Mouse (Mus musculus) ES-E14 (cell line): Measurements from ENCODE around the gene B3galt1.

Experiments
- CHD2 ChIP-seq: IDR thresholded peaks from 2 replicates; pipeline ENCODE4 v1.6.1; 2014; ENCODE audit warnings: mild to moderate bottlenecking, low read depth, low read length, inconsistent platforms
- HCFC1 ChIP-seq: IDR thresholded peaks from 2 replicates; pipeline ENCODE4 v1.6.1; 2012; ENCODE audit warnings: low read length, inconsistent platforms, borderline replicate concordance; ENCODE audit not compliant: insufficient read depth
- MAFK ChIP-seq: IDR thresholded peaks from 2 replicates; pipeline ENCODE4 v1.6.1; 2014; ENCODE audit warnings: mild to moderate bottlenecking, low read depth, low read length, inconsistent platforms; ENCODE audit not compliant: insufficient read depth
- ZC3H11A ChIP-seq: IDR thresholded peaks from 2 replicates; pipeline ENCODE4 v1.6.1; 2012; ENCODE audit warnings: low read depth, mild to moderate bottlenecking, inconsistent platforms, low read length, borderline replicate concordance
- ZNF384 ChIP-seq: IDR thresholded peaks from 2 replicates; pipeline ENCODE4 v1.6.1; 2012; ENCODE audit warnings: low read depth, low read length, inconsistent platforms

GRCm38 (mm10) chr2:67787536-67787935 is 221.9 kb downstream of the B3galt1 start:
- no peak for TF ChIP-seq ZNF384
- TF ChIP-seq MAFK, result no peak
- no peak for TF ChIP-seq CHD2
- TF ChIP-seq ZC3H11A, result no peak
- no peak for TF ChIP-seq HCFC1
